Mouse (Mus musculus) midbrain, embryonic 16.5 days (tissue): ENCODE results near the gene Slc25a34. TPM values are rescaled to one million over a fixed set of nuclear protein-coding genes. Genes with fewer than 3 reads are reported as not detected.

Experiments used
- ATAC-seq: fragments of 200-750 bp; cut with Nextera tagmentation; 2 replicates; pipeline ENCODE4 v1.8.0; 2017; ENCODE audit warnings: moderate TSS enrichment
- H3K27ac ChIP-seq: fragments of 300-500 bp; sonication (generic); 2 replicates; pipeline ENCODE4 v1.5.1; 2014; ENCODE audit warnings: mild to moderate bottlenecking, low read length, mixed read lengths
- H3K27me3 ChIP-seq: fragments of 300-500 bp; sonication (generic); 2 replicates; pipeline ENCODE4 v1.6.1; 2014; ENCODE audit warnings: low read depth, low read length, mixed read lengths; ENCODE audit not compliant: control insufficient read depth, insufficient read depth
- H3K36me3 ChIP-seq: fragments of 300-500 bp; sonication (generic); 2 replicates; pipeline ENCODE4 v1.6.1; 2014; ENCODE audit warnings: mild to moderate bottlenecking, low read length, moderate library complexity, mixed read lengths; ENCODE audit not compliant: control insufficient read depth, insufficient read depth
- H3K4me1 ChIP-seq: fragments of 300-500 bp; sonication (generic); 2 replicates; pipeline ENCODE4 v1.6.1; 2014; ENCODE audit warnings: mild to moderate bottlenecking, low read length, mixed read lengths; ENCODE audit not compliant: control insufficient read depth, insufficient read depth
- H3K4me2 ChIP-seq: fragments of 300-500 bp; sonication (generic); 2 replicates; pipeline ENCODE4 v1.6.1; 2014; ENCODE audit warnings: mild to moderate bottlenecking, low read length, mixed read lengths
- H3K4me3 ChIP-seq: fragments of 300-500 bp; sonication (generic); 2 replicates; pipeline ENCODE4 v1.5.1; 2014; ENCODE audit warnings: low read depth, mild to moderate bottlenecking, low read length, moderate library complexity, mixed read lengths
- H3K9ac ChIP-seq: fragments of 300-500 bp; sonication (generic); 2 replicates; pipeline ENCODE4 v1.6.1; 2014; ENCODE audit warnings: low read depth, low read length, mixed read lengths
- H3K9me3 ChIP-seq: fragments of 300-500 bp; sonication (generic); replicated peaks from 2 replicates; pipeline ENCODE4 v1.6.1; 2014; ENCODE audit warnings: mild to moderate bottlenecking, low read length, mixed read lengths; ENCODE audit not compliant: control insufficient read depth, poor library complexity, severe bottlenecking
- WGBS: fragments of 180-500 bp; shearing (Covaris S2); extraction: QIAGEN DNeasy Blood & Tissue Kit; methylation state at CpG from one replicate; pipeline ENCODE4 v1.1.7; 2014; 5-methylcytosine and 5-hydroxymethylcytosine counted together
- polyA plus RNA-seq: library from polyadenylated mRNA; unstranded; fragments of >200 nt; fragmentation: Nextera tagmentation; extraction: Ambion mirVana; gene quantifications from 2 replicates; pipeline ENCODE4 v1.2.1, GENCODE M21; 2015

Slc25a34 gene
- polyA plus RNA-seq, 1 experiment from 2014 or later, result 0.45 TPM

DNA sequence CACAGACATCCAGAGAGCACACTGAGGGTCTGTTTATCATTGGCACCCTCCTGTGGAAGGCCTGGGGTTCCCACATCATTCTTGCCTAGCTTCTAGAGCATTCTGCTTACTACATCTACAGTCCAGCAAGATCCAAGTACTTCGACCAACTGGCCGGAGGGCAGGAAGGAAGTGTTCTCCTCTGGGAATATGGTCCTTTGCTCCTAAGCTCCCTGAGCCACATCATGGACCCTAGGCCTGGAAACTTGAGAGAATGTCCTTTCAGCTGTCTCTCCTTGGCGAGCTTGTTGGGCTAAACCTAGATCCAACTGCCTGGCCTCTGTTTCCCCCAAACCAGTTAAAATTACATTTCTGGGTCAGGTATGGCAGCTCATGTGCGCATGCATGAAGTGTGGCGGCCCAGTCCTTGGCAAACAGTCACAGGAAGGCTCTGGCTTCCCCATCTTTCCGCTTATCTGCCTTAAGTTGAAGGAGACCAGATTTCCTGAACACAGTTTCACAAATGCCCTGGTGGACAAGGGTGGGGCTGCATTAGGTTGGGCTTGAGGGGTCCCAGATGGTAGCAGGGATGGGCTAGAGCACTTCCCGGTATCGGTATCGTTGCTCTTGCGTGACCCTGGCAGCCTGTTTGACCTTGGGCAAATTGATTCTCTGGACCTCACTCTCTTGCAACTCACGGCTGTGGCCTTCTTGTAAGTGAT is 20.9 kb downstream of the Slc25a34 start:
- WGBS, result 86% methylated on average over 11 of the region's 11 CpGs
- no peaks in the 10 kb centered on the region for H3K36me3 ChIP-seq
- H3K9me3 ChIP-seq, result no peaks in the 10 kb centered on the region
- no peak overlapping the region for H3K27ac ChIP-seq
- ATAC-seq, result no peak
- no peaks in the 10 kb centered on the region for H3K27me3 ChIP-seq
- H3K4me3 ChIP-seq, result no peak overlapping the region
- no peak overlapping the region for H3K9ac ChIP-seq
- peaks cover 10% of the 10 kb centered on the region for H3K4me1 ChIP-seq
- H3K4me2 ChIP-seq, result no peak overlapping the region

GRCm38 (mm10) chr4:141601148-141601862 is 22.3 kb downstream of the Slc25a34 start:
- WGBS, result 72% methylated on average over 12 of the region's 12 CpGs
- Histone ChIP-seq H3K4me3 (no peak overlapping the region), H3K36me3 (no peaks in the 10 kb centered on the region), H3K27ac (no peak overlapping the region), H3K4me2 (no peak overlapping the region), H3K9me3 (no peaks in the 10 kb centered on the region), H3K9ac (no peak overlapping the region), H3K4me1 (peaks cover 10% of the 10 kb centered on the region), H3K27me3 (no peaks in the 10 kb centered on the region)
- no peak for ATAC-seq

GRCm38 (mm10) chr4:141600364-141600763 is 23.3 kb downstream of the Slc25a34 start:
- peaks cover 10% of the 10 kb centered on the region for H3K4me1 ChIP-seq
- H3K27ac ChIP-seq, result no peak overlapping the region
- peak overlapping the region; percentile 66; the same call in 1 of the 2 replicates for H3K4me3 ChIP-seq
- no peaks in the 10 kb centered on the region for H3K27me3 ChIP-seq
- no peaks in the 10 kb centered on the region for H3K9me3 ChIP-seq
- H3K9ac ChIP-seq, result peak overlapping the region; percentile 78
- ATAC-seq, result no peak
- 26% methylated on average over 6 of the region's 6 CpGs for WGBS
- peak overlapping the region; percentile 92 for H3K4me2 ChIP-seq
- no peaks in the 10 kb centered on the region for H3K36me3 ChIP-seq

DNA sequence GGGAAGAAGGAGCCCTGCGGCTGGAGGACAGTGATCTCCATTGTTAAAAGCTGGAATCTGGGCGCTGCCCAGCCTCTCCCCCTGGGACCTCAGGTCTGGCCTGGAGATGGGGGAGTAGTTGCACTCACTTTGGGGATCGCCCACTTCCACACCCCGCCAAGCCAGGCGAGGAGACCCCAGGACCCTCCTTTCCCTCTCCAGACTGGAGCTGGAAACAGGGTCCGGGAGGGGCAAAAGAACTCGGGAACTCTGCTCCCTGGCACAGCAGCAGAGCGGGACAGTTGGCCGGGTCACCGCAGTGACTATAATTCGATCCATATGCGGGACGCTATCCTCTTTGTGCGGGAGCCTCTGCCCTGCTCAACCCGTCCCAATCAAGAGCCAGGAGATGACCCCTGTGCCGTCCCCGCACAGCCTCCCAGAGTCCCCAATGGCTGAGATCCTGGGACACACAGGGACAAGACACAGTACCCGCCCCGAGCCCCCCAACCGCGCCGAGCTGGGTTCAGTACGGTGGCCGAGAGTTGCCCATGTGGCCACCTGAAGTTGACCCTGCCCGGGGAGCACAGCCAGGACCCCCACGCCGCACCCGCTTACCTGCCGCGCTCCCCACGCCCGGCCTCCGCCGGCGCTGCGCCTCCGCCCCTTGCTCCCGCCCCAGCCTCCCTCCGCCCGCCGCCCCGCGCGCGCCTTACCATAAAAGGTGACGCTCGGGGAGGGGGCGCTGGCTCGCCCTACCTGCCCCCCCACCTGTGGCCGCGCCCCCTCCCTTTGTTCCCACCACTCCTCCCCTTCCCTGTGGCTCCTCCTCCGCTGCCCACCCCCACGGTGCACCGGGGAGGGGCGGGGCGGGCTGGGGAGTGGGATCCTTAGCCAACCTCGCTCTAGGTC is 24.1 kb downstream of the Slc25a34 start:
- peak overlapping the region; percentile 92 for H3K4me2 ChIP-seq
- under 1% methylated on average over 47 of the region's 57 CpGs for WGBS

DNA sequence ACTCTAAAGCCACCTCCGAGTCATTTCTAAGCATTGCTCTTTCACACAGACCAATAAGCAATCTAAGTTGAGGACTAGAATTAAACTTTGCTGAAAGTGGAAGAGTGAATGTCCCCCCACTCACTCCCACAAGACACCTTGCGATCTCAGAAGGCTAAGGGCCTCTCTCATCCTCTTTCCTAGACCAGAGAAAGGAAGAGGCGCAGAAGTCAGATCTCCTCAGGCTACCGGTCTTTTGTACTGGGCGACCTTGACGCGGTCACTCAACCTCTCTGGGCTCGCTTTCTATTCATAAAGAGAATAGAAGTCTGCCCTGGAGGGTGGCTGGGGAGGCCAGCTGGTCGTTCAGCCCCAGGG is 24.7 kb downstream of the Slc25a34 start:
- Histone ChIP-seq H3K36me3 (peaks cover 5% of the 10 kb centered on the region; the same call in 1 of the 2 replicates), H3K4me2 (peak overlapping the region; percentile 92), H3K4me1 (peaks cover 10% of the 10 kb centered on the region), H3K27me3 (no peaks in the 10 kb centered on the region), H3K9me3 (no peaks in the 10 kb centered on the region), H3K27ac (no peak overlapping the region), H3K4me3 (peak overlapping the region; percentile 66), H3K9ac (peak overlapping the region; percentile 78)
- no peak for ATAC-seq
- 3% methylated on average over 9 of the region's 9 CpGs for WGBS

More for the DNA sequence above, 24.1 kb downstream of the Slc25a34 start:
- Histone ChIP-seq H3K9ac (peak overlapping the region; percentile 78), H3K4me1 (peaks cover 10% of the 10 kb centered on the region), H3K36me3 (no peaks in the 10 kb centered on the region), H3K9me3 (no peaks in the 10 kb centered on the region), H3K27ac (no peak overlapping the region), H3K27me3 (no peaks in the 10 kb centered on the region), H3K4me3 (peak overlapping the region; percentile 66)
- ATAC-seq, result peak; percentile 43

DNA sequence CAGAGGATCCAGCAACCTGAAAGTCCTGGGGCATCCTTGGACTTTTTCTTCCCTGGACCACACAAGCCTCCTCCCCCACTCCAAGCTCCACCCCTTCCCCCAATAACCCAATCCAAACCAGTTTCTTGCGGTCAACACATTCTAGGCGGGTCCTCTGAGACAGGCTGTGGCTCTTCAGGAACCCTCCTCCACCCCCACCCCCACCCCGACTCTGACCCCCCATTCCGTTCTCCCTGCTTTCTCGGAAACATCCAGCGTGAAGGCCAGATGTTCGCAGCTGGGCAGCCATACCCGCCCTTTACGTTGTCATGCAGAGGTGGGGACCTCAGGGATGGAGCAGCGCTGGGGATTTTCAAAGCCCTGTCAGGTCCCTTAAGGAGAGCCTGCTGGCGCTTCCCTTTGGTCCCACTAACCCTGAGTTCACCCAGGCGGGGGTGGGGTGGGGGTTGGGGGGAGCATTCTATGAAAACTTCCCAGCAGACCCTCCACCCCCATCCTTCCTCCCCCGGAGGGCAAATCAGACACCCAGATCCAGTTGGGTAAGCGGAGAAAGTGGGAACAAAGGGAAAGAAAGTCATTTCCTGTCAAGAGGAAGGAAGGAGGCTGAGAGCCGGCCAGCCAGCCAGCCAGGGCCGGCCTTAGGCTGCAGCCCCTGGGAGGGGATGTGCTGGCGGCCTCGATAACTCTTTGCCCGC is 25.3 kb downstream of the Slc25a34 start:
- no peaks in the 10 kb centered on the region for H3K27me3 ChIP-seq
- H3K27ac ChIP-seq, result no peak overlapping the region
- H3K4me2 ChIP-seq, result peak overlapping the region; percentile 92
- peak overlapping the region; percentile 66 for H3K4me3 ChIP-seq
- peak overlapping the region; percentile 58 for H3K9ac ChIP-seq
- no peaks in the 10 kb centered on the region for H3K9me3 ChIP-seq
- H3K4me1 ChIP-seq, result peaks cover 10% of the 10 kb centered on the region
- H3K36me3 ChIP-seq, result peaks cover 5% of the 10 kb centered on the region; the same call in 1 of the 2 replicates
- 3% methylated on average over 18 of the region's 19 CpGs for WGBS
- no peak for ATAC-seq

DNA sequence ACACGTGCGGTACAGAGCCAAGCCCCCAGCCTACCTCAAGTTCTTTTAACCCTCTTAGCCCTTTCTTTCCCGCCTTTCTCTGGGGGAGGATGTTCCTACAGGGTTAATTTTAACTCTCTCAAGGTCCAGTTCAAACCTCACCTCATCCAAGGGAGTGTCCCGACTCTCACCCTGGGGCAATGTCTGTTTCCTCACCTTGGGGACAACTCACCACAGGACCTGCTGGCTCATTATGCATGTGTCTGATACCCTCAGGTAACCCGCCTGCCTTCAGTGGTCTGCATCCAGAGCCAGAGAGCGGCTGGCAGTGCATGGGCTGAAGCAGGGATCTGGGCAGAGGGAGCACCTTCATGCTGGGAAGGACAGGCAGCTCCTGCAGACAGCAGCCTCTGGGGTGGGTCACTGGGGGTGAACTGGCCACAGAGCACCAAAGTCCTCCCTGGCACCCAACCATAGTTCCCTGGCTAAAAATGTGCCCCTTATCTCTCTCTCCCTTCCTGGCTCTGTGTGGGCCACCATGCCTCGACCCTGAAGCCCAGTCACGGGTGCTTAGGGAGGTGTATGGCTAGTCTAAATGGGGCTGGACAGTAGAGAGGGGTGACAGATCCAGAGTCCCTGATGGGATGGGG is 26.8 kb downstream of the Slc25a34 start:
- no peak overlapping the region for H3K9ac ChIP-seq
- H3K4me3 ChIP-seq, result no peak overlapping the region
- 88% methylated on average over 8 of the region's 8 CpGs for WGBS
- H3K36me3 ChIP-seq, result peaks cover 5% of the 10 kb centered on the region; the same call in 1 of the 2 replicates
- no peak for ATAC-seq
- H3K27ac ChIP-seq, result no peak overlapping the region
- H3K4me2 ChIP-seq, result no peak overlapping the region
- H3K9me3 ChIP-seq, result no peaks in the 10 kb centered on the region
- H3K4me1 ChIP-seq, result peaks cover 10% of the 10 kb centered on the region
- no peaks in the 10 kb centered on the region for H3K27me3 ChIP-seq

DNA sequence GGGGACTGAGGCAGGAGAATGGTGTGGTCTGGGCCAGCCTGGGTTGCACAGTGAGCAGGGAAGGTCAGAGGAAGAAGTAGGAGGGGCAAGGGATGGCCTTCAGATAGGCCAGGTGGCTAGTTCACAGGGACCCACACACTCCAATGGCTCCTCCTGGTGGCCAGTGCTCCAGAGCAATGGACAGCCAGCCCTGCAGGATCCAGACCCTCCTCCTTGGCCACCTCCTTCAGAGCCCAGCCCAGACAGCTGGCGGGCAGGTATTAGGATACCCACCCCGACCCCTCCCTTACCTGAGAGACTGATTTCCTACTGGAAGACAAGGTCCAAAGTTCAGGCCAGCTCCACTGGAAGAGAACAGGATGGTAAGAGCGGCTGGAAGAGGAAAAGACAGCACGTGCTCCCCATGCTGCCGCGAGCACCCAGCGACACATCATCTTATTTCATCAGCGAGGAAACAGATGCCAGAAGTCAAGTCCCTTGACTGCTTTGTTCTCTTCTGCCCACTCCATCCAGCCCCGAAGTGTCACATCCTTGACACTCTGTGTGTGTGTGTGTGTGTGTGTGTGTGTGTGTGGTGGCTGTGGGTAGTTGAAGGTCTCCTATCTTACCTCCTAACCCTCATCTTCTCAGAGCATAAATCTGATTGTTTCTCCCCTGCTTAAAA is 27.9 kb downstream of the Slc25a34 start:
- H3K36me3 ChIP-seq, result peaks cover 5% of the 10 kb centered on the region; the same call in 1 of the 2 replicates
- WGBS, result 78% methylated on average over 9 of the region's 9 CpGs
- ATAC-seq, result no peak
- no peak overlapping the region for H3K4me3 ChIP-seq
- no peaks in the 10 kb centered on the region for H3K27me3 ChIP-seq
- H3K4me1 ChIP-seq, result peaks cover 10% of the 10 kb centered on the region
- H3K9me3 ChIP-seq, result no peaks in the 10 kb centered on the region
- H3K9ac ChIP-seq, result no peak overlapping the region
- H3K27ac ChIP-seq, result no peak overlapping the region
- no peak overlapping the region for H3K4me2 ChIP-seq
